Mouse (Mus musculus) forebrain, postnatal 0 days (tissue): ENCODE measurements around the gene Kremen2. TPM values are rescaled to one million over a fixed set of nuclear protein-coding genes. Genes with fewer than 3 reads are reported as not detected.

Source experiments
- ATAC-seq: fragments of 200-750 bp; cut with Nextera tagmentation; 2 replicates; pipeline ENCODE4 v1.8.0; 2017; ENCODE audit warnings: mild to moderate bottlenecking, moderate library complexity
- DNase-seq: peaks from one replicate; pipeline ENCODE4 v3.0.0-alpha.2; 2015
- H3K27ac ChIP-seq: fragments of 300-500 bp; sonication (generic); 2 replicates; pipeline ENCODE4 v1.5.1; 2014; ENCODE audit warnings: low read depth, mild to moderate bottlenecking, antibody characterized with exemption, low read length, moderate library complexity, mixed read lengths
- H3K27me3 ChIP-seq: fragments of 300-500 bp; sonication (generic); 2 replicates; pipeline ENCODE4 v1.6.1; 2014; ENCODE audit warnings: mild to moderate bottlenecking, low read length, mixed read lengths; ENCODE audit not compliant: insufficient read depth
- H3K36me3 ChIP-seq: fragments of 300-500 bp; sonication (generic); 2 replicates; pipeline ENCODE4 v1.6.1; 2014; ENCODE audit warnings: mild to moderate bottlenecking, moderate library complexity; ENCODE audit not compliant: insufficient read depth
- H3K4me1 ChIP-seq: fragments of 300-500 bp; sonication (generic); 2 replicates; pipeline ENCODE4 v1.6.1; 2014; ENCODE audit warnings: antibody characterized with exemption; ENCODE audit not compliant: insufficient read depth
- H3K4me2 ChIP-seq: fragments of 300-500 bp; sonication (generic); 2 replicates; pipeline ENCODE4 v1.6.1; 2014; ENCODE audit warnings: low read depth, mild to moderate bottlenecking, moderate library complexity
- H3K4me3 ChIP-seq: fragments of 300-500 bp; sonication (generic); 2 replicates; pipeline ENCODE4 v1.5.1; 2014; ENCODE audit warnings: low read depth, low read length, mixed read lengths
- H3K9ac ChIP-seq: fragments of 300-500 bp; sonication (generic); 2 replicates; pipeline ENCODE4 v1.6.1; 2014; ENCODE audit warnings: mild to moderate bottlenecking
- H3K9me3 ChIP-seq: fragments of 300-500 bp; sonication (generic); 2 replicates; pipeline ENCODE4 v1.6.1; 2016; ENCODE audit warnings: low read length
- CTCF ChIP-seq: sonication (generic); IDR thresholded peaks from 2 replicates; pipeline ENCODE4 v1.5.1; 2016; ENCODE audit warnings: antibody characterized with exemption, control low read depth, low read depth
- WGBS: fragments of 180-500 bp; shearing (Covaris S2); extraction: QIAGEN DNeasy Blood & Tissue Kit; methylation state at CpG from one replicate; pipeline ENCODE4 v1.1.7; 2014; 5-methylcytosine and 5-hydroxymethylcytosine counted together
- polyA plus RNA-seq: library from polyadenylated mRNA; unstranded; fragments of >200 nt; fragmentation: Nextera tagmentation; extraction: Ambion mirVana; gene quantifications from 2 replicates; pipeline ENCODE4 v1.2.1, GENCODE M21; 2015
- total RNA-seq: library from RNA; depleted of rRNA; stranded (reverse); fragments of >200 nt; gene quantifications from 2 replicates; pipeline ENCODE4 v1.2.3, GENCODE M21; 2014

The Kremen2 gene
- total and polyA plus RNA-seq, 2 experiments from 2014 or later: 0.82 to 0.90 TPM

GRCm38 (mm10) chr17:23747471-23747870 is 1.8 kb upstream of the Kremen2 start:
- H3K9ac ChIP-seq: no peak overlapping the region
- no peak overlapping the region for H3K4me3 ChIP-seq
- WGBS: 86% methylated on average over 3 of the region's 3 CpGs
- no peak for ATAC-seq
- H3K4me1 ChIP-seq: peaks cover 9% of the 10 kb centered on the region
- no peak for TF ChIP-seq CTCF
- H3K36me3 ChIP-seq: peaks cover 13% of the 10 kb centered on the region
- DNase-seq: no peak
- H3K27me3 ChIP-seq: peaks cover 39% of the 10 kb centered on the region
- H3K27ac ChIP-seq: no peak overlapping the region
- H3K4me2 ChIP-seq: no peak overlapping the region
- H3K9me3 ChIP-seq: no peaks in the 10 kb centered on the region

DNA sequence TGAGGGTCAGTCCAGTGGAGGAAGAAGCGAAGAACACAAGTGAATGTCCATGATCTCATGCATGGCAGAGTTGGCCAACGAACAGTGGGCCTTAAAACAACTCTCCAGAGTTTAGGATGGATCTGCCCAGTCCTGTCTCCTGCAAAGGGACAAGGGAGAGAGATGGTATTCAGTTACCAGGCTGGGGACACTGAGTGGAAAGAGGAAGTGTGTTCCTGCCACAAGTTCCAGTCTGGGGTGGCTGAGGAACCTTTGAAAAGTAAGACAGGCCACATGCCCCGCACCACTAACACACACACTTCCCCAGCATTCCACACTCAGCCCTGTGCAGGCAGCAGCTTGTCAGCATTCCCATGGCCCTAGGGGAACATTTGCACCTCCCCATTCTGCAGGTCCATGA is 1.1 kb upstream of the Kremen2 start:
- Histone ChIP-seq H3K9me3 (no peaks in the 10 kb centered on the region), H3K4me1 (peaks cover 9% of the 10 kb centered on the region), H3K27ac (no peak overlapping the region), H3K27me3 (peaks cover 46% of the 10 kb centered on the region), H3K9ac (no peak overlapping the region), H3K36me3 (peaks cover 6% of the 10 kb centered on the region; the same call in 1 of the 2 replicates), H3K4me2 (no peak overlapping the region), H3K4me3 (no peak overlapping the region)
- 85% methylated on average over 3 of the region's 3 CpGs for WGBS
- no peak for TF ChIP-seq CTCF
- ATAC-seq: no peak
- DNase-seq: no peak

DNA sequence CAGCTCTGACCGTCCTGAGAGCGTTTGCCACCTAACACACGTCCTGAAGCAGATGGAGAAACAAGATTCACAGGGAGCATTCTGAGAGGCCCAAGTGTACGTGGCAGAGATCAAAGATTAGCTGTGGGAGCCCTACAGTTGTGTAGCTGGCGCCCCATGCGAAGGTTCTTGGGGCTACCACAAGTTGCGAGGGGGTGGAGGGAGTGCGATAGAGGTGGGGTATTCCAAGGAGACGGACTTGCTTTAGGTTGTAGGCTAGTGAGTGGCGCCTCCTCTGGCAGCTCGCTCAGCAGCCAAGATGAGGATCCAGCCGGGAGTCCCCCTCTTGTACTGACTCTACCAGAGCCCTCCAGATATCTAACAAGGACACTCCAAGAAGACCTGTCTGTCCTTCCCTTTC is 678 bp upstream of the Kremen2 start:
- ATAC-seq: no peak
- no peaks in the 10 kb centered on the region for H3K9me3 ChIP-seq
- H3K27me3 ChIP-seq: peaks cover 51% of the 10 kb centered on the region
- no peak overlapping the region for H3K27ac ChIP-seq
- TF ChIP-seq CTCF: peak; percentile 48; the same call in 1 of the 2 replicates
- H3K4me1 ChIP-seq: peaks cover 9% of the 10 kb centered on the region
- 0 out of 2 replicates have a peak, but pooled peaks cover 2% of the 10 kb centered on the region for H3K36me3 ChIP-seq
- 0 out of 2 replicates have a peak overlapping the region, but pooled peaks have one; percentile 52 for H3K9ac ChIP-seq
- peak; percentile 20 for DNase-seq
- H3K4me2 ChIP-seq: peak overlapping the region; percentile 89
- peak overlapping the region; percentile 44 for H3K4me3 ChIP-seq
- 5% methylated on average over 12 of the region's 12 CpGs for WGBS

- TF ChIP-seq CTCF: no peak
- peaks cover 52% of the 10 kb centered on the region for H3K27me3 ChIP-seq
- H3K4me2 ChIP-seq: peak overlapping the region; percentile 89; the same call in 1 of the 2 replicates
- peaks cover 9% of the 10 kb centered on the region for H3K4me1 ChIP-seq
- no peak overlapping the region for H3K4me3 ChIP-seq
- WGBS: 8% methylated on average over 14 of the region's 14 CpGs
- no peak overlapping the region for H3K27ac ChIP-seq
- DNase-seq (no peak), ATAC-seq (no peak)
- H3K9me3 ChIP-seq: no peaks in the 10 kb centered on the region
- H3K9ac ChIP-seq: no peak overlapping the region
- H3K36me3 ChIP-seq: no peaks in the 10 kb centered on the region
Measured at GRCm38 (mm10) chr17:23744651-23745050, 982 bp downstream of the Kremen2 start.

GRCm38 (mm10) chr17:23744076-23744475 is 1.6 kb downstream of the Kremen2 start:
- Histone ChIP-seq H3K9me3 (no peaks in the 10 kb centered on the region), H3K4me2 (no peak overlapping the region), H3K4me3 (no peak overlapping the region), H3K4me1 (peaks cover 10% of the 10 kb centered on the region), H3K36me3 (no peaks in the 10 kb centered on the region), H3K27ac (no peak overlapping the region), H3K9ac (no peak overlapping the region), H3K27me3 (peaks cover 52% of the 10 kb centered on the region)
- DNase-seq: no peak
- 28% methylated on average over 8 of the region's 8 CpGs for WGBS
- TF ChIP-seq CTCF: no peak
- no peak for ATAC-seq

GRCm38 (mm10) chr17:23742941-23743340 is 2.7 kb downstream of the Kremen2 start:
- no peaks in the 10 kb centered on the region for H3K9me3 ChIP-seq
- ATAC-seq (no peak), DNase-seq (no peak)
- H3K27me3 ChIP-seq: peaks cover 52% of the 10 kb centered on the region
- 65% methylated on average over 12 of the region's 12 CpGs for WGBS
- peaks cover 17% of the 10 kb centered on the region for H3K4me1 ChIP-seq
- no peak for TF ChIP-seq CTCF
- H3K4me2 ChIP-seq: no peak overlapping the region
- H3K27ac ChIP-seq: no peak overlapping the region
- no peaks in the 10 kb centered on the region for H3K36me3 ChIP-seq
- H3K4me3 ChIP-seq: no peak overlapping the region
- no peak overlapping the region for H3K9ac ChIP-seq

- H3K9me3 ChIP-seq: no peaks in the 10 kb centered on the region
- no peaks in the 10 kb centered on the region for H3K36me3 ChIP-seq
- peaks cover 17% of the 10 kb centered on the region for H3K4me1 ChIP-seq
- H3K4me2 ChIP-seq: peak overlapping the region; percentile 43
- H3K27ac ChIP-seq: no peak overlapping the region
- WGBS: 8% methylated on average over 44 of the region's 44 CpGs
- no peak for TF ChIP-seq CTCF
- ATAC-seq (no peak), DNase-seq (peak; percentile 49)
- H3K9ac ChIP-seq: no peak overlapping the region; the same call in 1 of the 2 replicates
- H3K27me3 ChIP-seq: peaks cover 52% of the 10 kb centered on the region
- H3K4me3 ChIP-seq: peak overlapping the region; percentile 19; the same call in 1 of the 2 replicates
Measured at GRCm38 (mm10) chr17:23742210-23742793, 3.3 kb downstream of the Kremen2 start.
